Mouse (Mus musculus): ENCODE measurements around the gene Atp8b2. TPM values are rescaled to one million over a fixed set of nuclear protein-coding genes. Genes with fewer than 3 reads are reported as not detected.

The Atp8b2 gene
- total RNA-seq, 4 experiments from 2014 or later, result 31.6 to 63.7 (median 46.1) TPM

DNA sequence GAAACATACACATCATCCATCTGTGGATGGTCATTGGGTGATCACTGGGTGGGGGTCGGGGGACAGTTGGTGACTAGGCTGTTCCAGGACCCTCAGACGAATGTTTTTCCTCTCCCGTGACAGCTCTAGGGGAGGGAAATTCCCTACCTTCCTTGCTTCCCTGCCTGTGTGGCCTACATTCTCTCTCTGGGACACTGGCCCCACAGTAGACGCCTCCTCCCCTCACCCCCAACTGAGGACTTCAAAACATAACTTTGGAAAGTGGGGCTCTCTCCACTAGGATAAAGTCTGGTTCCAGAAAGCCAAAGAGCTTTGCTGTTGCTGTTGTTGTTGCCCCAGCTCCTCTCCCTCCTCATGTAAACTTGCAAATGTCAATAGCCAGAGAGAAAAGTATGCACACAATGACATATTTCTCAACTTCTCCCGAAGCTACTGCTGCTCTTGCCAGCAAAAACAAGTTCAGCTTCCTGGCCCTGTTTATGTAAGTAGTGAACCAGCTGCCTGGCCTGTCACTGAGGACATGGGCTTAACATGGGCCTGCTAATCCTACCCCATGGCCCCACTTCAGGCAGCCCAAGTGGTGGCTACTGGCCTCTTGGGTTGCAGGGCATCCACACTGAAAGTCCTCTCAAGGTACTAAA lies 64.3 kb downstream of the Atp8b2 start:
- no peak for DNase-seq

GRCm38 (mm10) chr3:89898011-89898410 lies 65.3 kb downstream of the Atp8b2 start:
- DNase-seq, result no peak

- DNase-seq, result no peak
Measured at GRCm38 (mm10) chr3:89897204-89897796, 66.0 kb downstream of the Atp8b2 start.

DNA sequence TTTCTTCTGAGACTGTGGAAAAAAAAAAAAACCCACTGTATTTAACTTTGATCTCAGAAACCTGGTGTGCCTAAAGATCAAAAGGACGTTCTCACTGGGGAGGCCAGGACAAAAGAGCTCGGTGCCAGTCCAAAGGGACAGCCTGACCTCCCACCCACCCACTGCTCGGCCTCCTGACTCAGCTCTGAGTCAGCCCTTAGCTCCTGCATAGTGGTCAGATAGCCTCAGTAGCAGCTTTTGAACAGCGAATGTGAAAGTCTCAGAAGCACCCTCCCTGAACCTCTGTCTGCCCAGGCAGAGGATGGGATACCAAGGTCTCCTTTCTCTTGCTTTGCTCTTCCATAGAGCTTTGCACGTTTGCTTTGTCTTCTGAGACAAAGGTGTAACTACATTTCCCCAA lies 66.7 kb downstream of the Atp8b2 start:
- peak; percentile 64 for DNase-seq

DNA sequence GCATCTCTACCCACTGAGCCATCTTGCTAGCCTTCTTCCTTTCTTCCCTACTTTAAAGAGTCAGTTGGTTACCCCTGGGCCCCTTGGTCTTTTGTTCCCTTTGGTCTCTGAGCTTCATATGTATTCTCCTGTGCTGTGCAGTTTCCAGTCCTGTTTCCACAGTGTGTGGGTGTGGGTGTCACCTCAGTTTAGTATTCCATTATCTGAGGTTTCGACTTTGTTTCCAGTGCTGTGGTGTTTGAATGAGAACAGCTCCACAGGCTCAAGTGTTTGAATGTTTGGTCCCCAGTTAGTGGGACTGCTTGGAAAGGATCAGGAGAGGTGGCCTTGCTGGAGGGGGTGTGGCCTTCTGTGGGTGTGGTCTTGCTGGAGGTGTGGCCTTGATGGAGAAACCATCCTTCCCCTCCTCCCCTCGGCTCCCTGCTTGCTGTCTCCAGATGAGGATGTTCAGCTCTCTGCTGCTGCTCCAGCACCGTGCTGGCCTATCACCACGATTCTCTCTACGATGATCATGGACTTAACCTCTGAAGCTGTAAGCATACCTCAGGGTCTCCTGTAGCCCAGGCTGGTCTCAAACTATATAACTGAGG lies 70.7 kb downstream of the Atp8b2 start:
- DNase-seq, result no peak

DNA sequence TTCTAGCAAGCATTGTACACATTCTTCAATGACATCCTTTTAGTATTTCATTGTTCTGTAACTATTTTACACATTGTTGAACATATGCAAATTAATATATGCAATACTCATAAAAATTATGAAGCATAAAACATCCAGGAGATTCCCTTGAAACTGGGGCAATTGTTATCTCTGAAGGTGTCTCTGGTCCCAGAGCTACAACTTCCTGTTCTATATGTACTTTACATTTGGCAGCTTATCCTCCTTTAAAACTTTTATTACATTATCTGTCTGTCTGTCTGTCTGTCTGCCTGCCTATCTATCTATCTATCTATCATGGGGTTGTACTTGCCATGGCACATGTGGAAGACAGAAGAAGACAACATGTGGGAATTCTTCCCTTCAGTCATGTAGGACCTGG lies 71.6 kb downstream of the Atp8b2 start:
- DNase-seq, result no peak

- no peak for DNase-seq
Measured at GRCm38 (mm10) chr3:89889841-89890430, 73.4 kb downstream of the Atp8b2 start.

Small RNAs within 50 kb of the gene (microRNA-seq; reads per million reads assigned to microRNA genes)
- gene Mir7669, result 0.18 to 0.34 reads per million in 2 experiments

Other genes starting within 250 kb of the Atp8b2 start
- gene Adar, start 248.5 kb downstream of the Atp8b2 start, total RNA-seq (2022), result 10 to 100 TPM; 38.7 to 57.6 (median 46.9) TPM
- gene Chrnb2, start 198.9 kb downstream of the Atp8b2 start, total RNA-seq (2022), result 1 to 10 TPM; 4.9 to 7.5 (median 5.6) TPM
- gene Ube2q1, start 189.9 kb downstream of the Atp8b2 start, total RNA-seq (2022), result 10 to 100 TPM; 65.6 to 74.6 (median 72.5) TPM
- gene She, start 132.1 kb downstream of the Atp8b2 start, total RNA-seq (2022), result 10 to 100 TPM in 2 of 4 experiments, 1 to 10 TPM in 2; 5.6 to 11.6 (median 10.1) TPM
- 10 to 100 TPM in 2 of 4 experiments, 1 to 10 TPM in 2; 6.7 to 13.4 (median 10.1) TPM for gene Il6ra, start 50.3 kb downstream of the Atp8b2 start, total RNA-seq (2022)
- 100 to 1,000 TPM; 131 to 171 (median 149) TPM for gene Hax1, start 35.3 kb upstream of the Atp8b2 start, total RNA-seq (2022)
- 100 to 1,000 TPM in 3 of 4 experiments, 10 to 100 TPM in 1; 88.7 to 119 (median 108) TPM for gene 4933434E20Rik, start 88.1 kb upstream of the Atp8b2 start, total RNA-seq (2022)
- gene Ubap2l, start 89.1 kb upstream of the Atp8b2 start, total RNA-seq (2022), result 100 to 1,000 TPM; 135 to 210 (median 161) TPM
- gene Tpm3, start 109.1 kb upstream of the Atp8b2 start, total RNA-seq (2022), result 100 to 1,000 TPM; 162 to 262 (median 231) TPM
- gene Nup210l, start 140.6 kb upstream of the Atp8b2 start, total RNA-seq (2022), result 1 to 10 TPM in 1 of 4 experiments, under 1 TPM in 3; 0.35 to 1.1 (median 0.54) TPM

Data from adrenal gland, adult 8-10 months (tissue).